Mouse (Mus musculus) adrenal gland, adult 18-20 months (tissue): Measurements from ENCODE around the gene Nsf. TPM values are rescaled to one million over a fixed set of nuclear protein-coding genes. Genes with fewer than 3 reads are reported as not detected.
"Not testable (repeated sequence)": the region's sequence is repeated elsewhere in the genome, so short reads cannot be mapped to it uniquely, and the experiment has no call there.

Experiments
- DNase-seq, 2 experiments: peaks; one replicate each; pipeline ENCODE4 v3.0.0; 2021 to 2022; ENCODE audit warnings: low spot score in 2 of 2
- total RNA-seq, 2 experiments: library from RNA; stranded (reverse); gene quantifications; 1 replicate in 1 of 2; 2 replicates in 1 of 2; pipeline ENCODE4 v1.2.3; 2021

The Nsf gene
- total RNA-seq, 2 experiments from 2014 or later, result 154 to 197 TPM

DNA sequence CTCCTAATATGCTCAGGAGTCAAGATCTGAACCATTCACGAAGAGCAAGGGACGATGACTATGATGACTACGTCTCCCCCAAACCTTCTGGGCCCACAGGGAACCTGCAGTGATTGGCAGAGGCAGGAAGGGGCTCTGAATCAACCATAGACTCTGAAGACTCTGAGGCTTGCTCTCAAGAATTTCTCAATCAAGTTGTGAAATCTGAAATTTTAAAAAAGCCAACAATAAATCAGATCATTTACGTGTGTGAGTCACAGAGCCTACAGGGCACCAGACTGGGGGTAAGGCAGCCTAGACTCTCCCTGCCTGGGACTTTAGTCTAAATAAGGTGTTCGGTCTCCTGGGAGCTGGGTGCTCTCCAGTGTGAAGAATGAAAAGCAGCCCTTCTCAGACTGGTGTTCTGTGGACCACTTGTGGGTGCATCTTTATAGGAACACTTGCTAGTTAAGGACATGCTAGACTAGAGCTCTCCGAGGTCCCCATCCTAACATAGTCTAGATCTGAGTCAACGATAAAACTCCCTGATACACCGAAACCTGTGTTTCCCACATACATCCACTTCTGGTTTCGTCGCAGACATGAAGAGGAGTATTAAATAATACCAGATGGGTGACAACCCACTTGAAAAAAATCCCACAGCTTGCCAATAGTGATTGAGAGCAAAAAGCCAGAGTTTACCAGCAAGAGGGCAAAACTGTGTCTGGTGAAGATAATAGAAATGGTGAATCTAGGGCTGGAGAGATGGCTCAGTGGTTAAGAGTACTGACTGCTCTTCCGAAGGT, 56.7 kb downstream of the Nsf start:
- peak in 1 of 2 experiments; percentile 17 for DNase-seq

DNA sequence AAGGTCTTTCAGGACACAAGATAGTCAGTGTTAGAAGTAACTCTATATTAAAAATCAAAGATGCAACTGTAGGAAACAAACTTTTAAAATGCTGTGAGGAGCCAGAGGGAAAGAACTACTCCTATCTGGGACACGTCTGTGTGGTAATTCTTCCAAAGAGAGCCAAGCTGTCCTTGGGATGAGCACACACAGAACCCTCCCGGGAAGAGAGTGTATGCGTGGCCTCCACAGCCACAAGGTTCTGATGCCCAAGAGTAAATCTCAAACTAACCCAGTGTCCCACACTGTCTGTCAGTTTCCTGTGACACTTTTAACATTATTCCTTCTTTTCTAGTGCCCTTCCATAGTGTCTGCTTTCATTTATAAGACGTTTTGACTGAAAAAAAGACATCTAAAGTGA, 57.8 kb downstream of the Nsf start:
- DNase-seq, result no peak

DNA sequence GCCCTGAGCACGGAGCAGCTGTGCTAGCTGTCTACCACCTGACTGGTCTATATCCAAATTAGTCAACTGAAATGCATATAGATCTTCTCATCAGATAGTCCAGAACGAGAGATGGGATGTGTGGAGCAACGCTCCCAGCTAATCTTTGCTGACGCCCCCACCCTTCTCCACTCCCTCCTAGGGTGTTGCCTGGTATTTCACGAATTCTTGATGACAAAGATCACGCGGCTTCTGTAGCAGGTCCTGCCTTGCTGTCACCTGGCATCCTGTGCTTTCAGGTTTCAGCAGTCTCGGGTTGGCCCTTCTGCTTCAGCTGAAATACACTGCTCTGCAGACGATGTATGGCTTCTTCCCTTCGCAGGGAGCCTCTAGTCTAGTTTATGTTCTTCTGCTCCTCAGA, 61.0 kb downstream of the Nsf start:
- no peak for DNase-seq

DNA sequence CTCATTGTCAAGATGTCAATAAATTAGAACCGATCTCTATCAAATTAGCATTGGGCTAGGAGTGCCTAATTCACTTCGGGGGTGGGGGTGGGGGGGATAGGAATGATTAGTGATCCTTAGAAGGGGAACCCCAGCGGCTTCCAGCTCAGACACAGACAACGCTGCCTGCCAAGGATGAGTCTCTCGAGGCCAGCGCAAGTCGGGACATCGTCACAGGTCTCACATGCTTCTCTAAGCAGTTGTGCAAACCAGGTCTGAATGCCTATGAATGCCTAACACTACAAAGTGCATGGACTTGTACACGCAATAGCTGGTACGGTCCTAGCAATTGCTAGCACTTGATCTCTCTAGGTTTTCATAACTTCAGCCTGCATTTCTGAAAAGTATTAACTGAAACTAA, 62.1 kb downstream of the Nsf start:
- DNase-seq, result no peak

DNA sequence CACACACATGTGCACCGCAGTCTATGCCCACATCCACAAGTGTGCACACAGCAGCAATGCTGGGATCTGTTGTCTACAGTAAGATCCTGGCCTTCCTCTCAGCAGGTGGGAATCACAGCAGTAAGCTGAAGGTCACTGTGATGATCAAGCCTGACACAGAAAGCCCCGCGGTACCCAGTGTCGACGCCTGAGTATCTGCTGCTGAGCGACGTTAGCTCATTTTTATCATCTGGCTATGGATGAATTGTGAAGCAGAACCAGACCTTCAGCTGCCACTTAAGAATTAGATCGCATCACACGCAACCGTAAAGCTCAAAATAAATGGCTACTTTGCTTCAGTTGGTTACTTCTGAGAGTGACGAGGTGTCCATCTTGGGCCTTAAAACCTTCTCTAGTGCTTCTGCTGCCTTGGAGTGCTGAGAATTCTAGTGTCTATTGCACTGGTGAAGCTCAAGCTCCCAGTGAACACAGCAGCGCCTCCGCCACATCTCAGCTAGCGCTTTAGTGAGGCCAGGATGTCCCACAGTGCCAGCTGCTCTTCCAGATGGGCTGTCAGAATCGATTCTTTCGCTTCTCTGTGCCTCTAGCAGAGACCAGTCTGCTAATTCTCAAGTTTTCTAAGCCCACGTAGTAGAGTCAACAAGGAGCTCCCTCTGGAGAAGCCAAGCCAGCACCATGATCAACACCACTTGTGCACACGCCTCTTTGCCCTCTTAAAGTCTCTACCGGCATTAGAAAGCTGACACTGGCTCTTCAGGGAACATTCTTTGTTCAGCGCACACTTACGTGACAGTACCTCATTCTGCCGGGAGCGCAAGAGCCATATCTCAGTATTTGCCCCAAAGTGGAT, 63.3 kb downstream of the Nsf start:
- DNase-seq, result no peak

DNA sequence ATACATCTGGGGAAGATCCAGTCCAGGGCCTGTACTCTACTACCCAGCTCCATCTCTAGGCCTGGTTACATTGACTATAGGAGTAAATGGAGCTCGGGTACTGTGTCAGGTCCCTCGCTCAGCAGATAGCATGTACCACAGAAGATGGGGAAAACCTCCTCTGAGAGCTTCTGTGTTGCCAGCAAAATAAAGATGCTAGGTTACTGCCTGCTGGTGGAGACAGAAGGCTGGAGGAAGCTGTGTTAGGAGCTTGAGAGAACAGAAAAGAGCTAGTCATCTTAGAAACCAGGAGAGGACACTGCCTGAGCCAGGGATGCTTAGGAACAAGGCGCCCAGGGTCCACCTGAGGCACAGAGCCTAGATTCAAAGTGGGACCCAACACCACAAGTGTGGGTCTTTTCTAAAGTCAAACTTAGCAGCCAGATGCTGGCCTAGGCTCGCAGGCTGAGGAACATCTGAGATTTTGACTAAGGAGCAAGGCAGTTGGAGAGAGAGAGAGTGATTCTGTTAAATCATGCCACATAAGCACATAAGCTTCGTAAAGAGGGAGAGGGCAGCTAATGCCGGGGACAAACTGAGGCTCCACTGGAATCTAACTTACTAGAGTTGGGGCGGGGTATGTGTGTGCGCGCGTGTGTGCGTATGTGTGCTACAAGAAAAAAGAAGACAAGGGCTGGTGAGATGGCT, 66.0 kb downstream of the Nsf start:
- no peak for DNase-seq

DNA sequence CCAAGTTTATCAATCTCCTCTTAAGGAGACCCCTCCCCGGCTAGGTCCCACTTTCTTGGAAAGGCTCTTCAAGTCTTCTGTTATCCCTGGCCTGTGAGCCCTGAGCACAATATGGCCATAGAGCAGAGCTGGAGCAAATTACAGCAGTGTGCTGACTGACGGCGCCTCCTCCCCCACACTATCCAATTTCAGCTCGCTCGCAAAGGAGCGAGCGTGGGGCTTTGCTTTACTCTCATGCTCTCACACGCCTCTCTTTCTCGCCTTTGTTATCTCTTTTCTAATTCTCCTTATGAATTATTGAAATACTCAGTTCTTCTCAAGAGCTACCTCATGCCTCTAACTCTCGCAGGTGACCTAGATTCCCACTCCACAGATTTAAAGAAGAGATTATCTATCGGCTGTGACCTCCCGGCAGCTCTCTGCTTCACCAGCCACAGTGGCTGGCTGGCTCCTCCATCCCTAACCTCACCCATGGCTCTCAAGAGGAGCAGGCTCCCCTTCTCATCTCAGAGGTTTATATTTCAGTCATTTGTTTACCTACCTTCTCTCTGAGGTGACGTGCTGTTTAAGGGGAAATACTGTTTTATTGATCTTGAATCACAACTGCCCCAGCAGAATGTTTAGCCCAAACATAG, 69.0 kb downstream of the Nsf start:
- DNase-seq, result no peak

DNA sequence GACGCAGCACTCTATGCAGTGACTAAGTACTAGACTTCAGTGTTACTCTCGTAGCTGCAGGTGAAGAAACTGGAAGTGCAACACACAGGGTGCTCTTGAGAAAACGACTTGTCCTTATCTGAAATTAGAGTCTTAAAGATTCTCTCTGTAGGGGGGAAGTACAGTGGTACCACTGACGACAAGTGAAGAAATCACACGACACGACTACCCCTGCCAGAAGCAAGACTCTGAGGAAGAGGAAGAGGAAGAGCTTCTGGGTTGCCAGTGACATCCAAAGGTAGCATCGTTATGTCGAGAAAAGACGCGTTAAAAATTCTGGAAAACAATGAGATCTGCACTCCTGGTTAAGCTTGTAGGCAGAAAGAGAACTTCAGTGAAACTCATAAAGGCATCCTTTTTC, 70.1 kb downstream of the Nsf start:
- DNase-seq, result no peak

DNA sequence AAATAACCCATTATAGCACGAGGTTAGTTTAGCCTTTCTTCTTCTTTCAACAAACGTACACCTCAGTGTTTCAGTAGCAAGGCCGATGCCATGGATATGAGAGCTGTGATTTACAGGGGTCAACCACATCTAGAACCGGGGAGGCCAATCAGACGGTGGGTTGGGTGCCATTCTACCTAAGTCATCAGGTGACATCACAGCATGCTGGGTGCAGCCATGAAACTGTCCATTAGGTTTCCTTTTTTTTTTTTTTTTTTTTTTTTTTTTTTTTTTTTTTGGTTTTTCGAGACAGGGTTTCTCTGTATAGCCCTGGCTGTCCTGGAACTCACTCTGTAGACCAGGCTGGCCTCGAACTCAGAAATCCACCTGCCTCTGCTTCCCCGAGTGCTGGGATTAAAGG, 74.4 kb downstream of the Nsf start:
- DNase-seq, result not testable (repeated sequence)

DNA sequence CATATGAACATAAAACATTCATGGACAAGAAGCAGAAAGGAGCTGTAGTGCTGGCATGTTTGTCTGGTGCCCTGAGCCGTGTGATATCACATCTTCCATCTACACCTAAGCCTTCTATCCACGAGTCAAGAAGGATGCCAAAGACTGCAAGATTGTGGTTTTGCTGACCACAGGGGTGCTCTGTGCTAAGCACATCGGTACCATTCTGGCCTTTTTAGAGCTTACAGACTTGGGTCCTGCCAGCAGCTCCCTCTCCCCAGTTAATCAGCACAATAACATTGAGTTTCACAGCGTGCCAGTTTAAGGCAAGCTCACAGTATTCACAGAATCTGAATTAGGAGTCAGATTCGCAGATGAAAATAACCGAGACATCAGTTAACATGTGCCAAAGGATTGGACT, 75.4 kb downstream of the Nsf start:
- DNase-seq, result no peak

DNA sequence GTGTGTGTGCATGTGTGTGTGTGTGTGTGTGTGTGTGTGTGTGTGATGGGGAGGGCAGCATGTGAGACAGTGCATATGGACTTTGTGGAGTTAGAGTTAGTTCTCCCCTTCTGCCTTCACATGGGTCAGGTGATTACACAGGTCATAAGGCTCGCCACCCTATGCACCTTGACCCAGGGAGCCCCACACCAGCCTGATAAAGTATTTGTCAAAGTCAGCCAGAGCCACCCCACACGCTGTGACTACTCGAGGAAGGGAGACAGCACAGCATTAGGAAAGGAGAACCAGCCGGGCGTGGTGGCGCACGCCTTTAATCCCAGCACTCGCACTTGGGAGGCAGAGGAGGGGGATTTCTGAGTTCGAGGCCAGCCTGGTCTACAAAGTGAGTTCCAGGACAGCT, 83.5 kb downstream of the Nsf start:
- DNase-seq, result no peak

DNA sequence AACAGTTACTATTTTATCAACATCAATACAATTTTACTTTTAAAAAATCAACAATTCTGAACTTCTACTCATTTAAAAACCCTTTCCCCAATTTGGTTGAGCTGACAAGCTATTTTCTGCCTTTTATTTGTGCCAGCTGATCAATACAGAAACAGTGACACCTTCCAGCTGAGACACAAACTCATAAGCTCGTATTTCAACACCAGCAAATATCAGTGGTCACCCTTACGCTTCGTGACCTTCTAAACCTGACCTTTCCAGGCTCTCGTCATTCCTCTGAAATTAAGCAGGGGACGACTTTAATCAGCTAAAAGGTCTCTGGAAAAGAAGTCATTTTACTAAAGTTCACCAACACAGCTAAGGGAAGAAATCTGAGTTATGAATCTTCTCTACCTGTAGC, 86.2 kb downstream of the Nsf start:
- no peak for DNase-seq

DNA sequence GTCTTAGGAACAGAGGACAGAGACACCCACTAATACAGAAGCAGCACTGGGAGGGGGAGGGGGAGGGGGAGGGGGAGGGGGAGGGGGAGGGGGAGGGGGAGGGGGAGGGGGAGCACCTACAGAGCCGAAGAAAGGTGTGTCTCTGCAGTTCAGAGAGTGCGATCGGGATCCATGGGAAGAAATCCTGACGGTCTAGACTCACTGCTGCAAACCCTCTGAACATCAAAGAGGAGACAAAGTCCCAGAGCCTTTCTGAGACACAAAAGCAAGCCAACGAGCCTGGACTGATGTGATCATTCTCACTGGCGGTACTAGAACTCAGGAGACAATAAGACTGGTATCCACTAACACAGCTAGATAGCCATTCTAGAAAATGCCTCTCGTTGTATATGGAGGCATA, 88.5 kb downstream of the Nsf start:
- no peak for DNase-seq

DNA sequence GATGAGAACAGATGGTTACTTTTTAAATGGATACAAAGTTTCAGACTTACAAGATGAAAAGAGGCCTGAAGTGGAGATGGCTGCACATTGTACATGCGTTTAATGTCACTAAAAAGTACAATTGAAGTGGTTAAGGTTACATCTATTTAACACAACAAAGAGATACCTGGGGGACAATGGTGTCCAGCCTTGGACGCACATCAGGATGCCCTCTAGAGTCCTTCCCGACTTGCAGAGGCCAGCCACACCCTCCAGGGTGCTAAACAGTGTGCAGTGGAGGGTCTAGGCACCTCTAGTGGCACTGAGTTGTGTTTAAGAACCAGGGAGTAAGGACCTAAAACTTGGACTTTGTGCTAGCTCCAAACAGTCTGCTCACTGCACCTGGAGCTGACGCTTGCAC, 89.4 kb downstream of the Nsf start:
- DNase-seq, result no peak

DNA sequence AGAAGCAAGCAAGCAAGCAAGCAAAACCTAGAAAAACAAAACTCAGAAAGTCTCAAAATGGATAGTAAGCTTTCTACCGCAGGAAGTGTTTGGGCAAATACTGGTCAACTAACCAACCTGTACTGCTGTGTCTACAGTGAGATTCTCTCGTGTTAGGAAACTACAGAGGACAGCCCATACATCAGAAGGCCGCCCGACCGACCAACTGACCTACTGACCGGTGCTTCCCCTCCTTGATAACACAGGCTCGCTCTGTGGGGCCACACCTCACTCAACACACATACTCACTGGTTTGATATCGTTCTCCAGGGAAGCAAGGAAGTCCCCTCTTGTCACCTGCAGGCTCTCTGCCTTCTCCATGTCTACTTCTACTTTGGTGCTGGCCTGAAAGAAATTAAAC, 90.9 kb downstream of the Nsf start:
- DNase-seq, result no peak

DNA sequence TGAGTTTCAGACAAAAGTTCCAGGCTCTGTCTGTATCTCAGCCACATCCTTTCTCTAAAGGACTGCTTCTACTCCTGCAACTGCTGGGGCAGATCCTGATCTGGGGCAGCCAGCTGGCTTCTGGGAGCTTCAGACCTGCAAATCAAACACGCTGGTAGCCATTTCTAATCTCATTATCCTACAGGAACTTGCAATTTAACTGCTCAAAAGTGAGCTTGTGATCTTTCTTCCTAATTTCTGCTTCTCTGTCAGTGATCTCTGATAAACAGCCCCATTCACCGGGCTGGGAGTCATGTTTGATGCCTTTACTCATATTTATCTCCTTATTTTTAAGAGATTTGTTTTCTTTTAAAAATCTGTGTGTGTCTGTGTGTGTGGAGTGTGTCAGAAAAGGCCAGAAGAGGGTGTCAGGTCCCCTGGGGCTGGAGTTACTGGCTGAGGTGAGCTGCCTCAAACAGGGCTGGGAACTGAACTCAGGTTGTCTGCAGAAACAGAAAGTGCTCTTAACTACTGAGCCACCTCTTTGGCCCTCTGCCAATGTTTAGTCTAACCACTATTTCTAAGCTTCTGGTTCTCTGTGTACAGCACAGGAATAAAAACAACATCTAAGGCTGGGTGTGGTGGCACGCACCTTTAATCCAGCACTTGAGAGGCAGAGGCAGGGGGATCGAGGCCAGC, 93.8 kb downstream of the Nsf start:
- no peak for DNase-seq

DNA sequence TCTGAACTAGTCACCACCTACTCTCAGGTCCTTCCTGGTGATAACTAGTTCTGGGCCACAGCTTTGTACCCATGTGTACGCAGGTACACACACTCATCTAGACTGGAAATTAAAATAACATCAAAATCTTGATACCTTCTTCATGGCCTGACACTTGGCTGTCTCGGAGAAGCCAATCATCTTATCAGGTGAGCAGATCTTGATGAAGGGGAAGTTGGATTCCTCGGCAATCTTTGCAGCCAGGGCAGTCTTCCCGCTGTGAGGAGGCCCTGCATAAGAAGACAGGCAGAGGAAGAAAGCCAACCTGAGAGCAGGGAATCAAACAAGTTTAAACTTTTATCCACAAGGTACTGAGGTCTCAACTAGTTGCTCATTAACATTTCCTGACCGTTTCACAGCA, 95.1 kb downstream of the Nsf start:
- DNase-seq, result no peak

DNA sequence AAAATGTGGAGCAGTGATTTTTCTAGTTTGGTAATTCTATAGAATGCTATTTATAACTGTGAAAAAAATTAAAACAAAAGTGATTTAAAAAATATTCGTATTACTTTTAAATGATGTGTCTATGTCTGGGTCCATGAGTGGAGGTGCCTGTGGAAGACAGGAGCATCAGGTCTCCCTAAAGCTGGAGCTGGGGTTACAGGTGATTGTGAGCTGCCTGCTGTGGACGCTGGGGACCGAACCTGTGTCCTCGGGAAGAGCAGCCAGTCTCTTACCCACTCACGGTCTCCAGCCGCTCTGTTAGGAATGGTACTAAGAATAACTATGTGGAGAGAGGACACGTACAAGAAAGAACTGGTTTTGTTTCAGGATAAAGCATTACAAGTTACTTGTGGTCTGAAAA, 97.2 kb downstream of the Nsf start:
- DNase-seq, result no peak

DNA sequence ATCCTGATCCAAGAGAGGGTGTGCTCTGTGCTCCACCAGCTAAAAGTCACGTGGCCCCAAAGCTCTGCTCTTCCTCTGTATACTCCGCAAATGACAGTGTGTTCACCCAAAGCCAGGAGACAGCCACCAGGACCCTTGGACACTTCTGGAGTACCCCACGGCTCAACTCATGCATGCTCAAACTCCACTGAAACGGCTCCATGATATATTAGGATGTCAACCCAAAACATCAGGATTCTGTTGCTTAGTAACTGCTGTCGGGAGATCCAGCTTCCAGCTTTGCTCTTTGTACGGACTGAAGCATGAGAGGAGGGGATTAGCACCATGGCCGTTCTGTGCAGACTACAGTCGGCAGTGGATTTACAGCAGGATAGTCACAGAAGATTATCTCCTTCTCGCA, 99.6 kb downstream of the Nsf start:
- no peak for DNase-seq

DNA sequence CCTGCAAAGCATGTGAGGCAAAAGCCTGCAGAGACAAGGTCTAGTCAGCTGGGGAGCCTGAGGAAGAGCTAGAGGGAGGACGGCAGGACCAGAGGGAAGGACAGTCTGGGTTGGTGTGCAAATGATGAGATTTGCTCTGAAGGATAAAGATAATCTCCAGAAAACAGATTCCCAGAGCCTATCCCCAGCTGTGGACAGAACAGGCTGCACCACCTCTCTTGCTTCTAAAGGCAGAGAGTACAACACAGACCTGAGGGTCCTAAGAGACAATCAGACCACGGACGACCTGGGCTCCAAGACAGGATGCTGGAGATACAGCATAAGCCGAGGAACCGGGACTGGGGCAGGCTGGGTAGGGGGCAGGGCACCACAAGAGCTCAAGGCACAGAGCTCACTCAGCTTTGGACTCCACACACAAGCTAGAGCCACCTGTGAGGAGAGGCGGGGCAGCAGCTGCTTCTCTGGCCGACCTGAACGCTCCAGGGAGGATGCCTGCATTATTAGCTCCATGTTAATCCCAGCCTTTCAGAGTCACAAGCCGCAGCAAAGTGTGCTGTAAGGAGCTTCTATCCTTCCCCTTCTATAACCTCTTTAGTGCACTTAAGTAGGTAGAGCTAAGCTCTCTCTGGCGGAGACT, 100.5 kb downstream of the Nsf start:
- DNase-seq, result no peak
